Mouse (Mus musculus) lung, postnatal 10 days (tissue): ENCODE results near the gene Babam2.
"Not testable (repeated sequence)": the region's sequence is repeated elsewhere in the genome, so short reads cannot be mapped to it uniquely, and the experiment has no call there.

ENCODE experiments used
- DNase-seq: peaks from one replicate; pipeline ENCODE4 v3.0.0; 2021

Gene Babam2

DNA sequence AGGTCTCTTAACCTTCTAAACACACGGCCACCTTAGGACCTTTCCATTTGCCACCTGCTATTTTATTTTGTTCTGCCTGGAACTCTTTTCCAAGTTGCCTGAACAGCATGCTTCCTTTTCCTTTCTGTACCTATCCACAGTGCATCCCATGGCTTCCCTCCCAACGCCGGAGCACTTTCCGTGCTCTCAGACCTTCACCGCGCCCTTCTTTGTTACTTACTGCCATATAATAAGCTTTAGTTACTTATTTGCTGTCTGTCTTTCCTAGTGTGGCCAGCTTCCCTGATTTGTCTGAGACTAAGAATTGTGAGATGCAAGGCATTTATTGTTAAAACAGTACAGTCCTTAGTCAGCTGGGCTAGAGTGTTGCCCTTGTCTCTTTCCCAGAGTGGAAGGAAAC is 94.9 kb downstream of the Babam2 start:
- DNase-seq, result no peak

GRCm38 (mm10) chr5:31792863-31793262 is 95.4 kb downstream of the Babam2 start:
- DNase-seq, result peak; percentile 17

DNA sequence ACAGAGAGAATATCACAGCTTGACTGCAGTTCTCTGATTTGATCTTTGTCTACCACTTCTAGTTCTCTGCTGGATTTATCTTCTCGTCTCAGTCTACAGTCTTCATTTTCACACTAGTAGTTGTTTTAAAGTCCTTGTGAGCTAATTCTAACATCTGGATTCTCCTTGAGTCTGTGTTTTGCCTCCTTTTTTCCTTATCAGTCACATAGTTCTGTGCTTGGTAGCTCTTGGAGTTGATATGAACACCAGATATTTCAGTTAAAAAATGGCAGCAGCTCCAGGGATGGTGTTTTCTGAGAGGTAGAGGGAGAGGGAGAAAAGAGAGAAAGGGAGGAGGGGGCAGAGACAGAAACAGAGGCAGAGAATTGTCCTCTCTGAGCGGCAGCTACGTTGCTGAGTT is 97.9 kb downstream of the Babam2 start:
- DNase-seq, result no peak

DNA sequence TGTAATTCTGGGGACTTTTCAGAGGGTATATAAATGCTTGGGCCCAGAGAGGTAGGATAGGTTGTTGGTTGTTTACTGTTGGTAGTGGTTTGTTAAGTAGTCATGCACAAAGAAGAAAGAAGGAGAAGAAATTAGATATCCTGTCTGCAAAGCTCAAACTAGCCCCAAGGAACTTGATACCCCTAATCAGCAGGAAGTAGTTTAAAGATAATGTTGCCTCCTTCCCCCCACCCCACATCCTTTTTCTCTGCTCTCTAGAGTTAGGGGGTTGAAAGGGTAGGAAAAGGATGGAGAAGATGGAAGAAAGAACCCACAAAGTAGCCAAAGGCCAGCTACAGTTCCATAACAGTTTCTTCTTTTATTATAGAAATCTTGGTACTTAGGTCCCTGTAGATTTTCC is 99.5 kb downstream of the Babam2 start:
- no peak for DNase-seq

GRCm38 (mm10) chr5:31804211-31804610 is 106.7 kb downstream of the Babam2 start:
- DNase-seq, result not testable (repeated sequence)

DNA sequence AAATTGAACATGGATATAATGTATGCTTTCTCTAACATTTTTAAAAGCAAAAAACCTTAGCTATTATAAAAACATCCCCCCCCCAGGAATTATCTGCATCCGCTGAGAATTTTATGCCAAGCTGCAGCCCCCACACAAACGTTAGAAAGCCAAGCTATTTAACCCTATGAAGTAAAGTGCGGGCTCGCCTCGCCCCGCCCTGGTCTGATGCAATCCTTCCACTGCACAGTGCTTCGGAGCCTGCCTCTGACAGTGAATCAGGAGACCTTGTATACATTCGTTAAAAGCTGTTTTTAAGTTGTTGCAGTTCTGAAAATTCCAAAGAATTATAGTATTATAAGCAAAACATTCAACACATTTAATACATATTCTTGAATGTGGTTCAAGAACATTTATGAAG is 107.3 kb downstream of the Babam2 start:
- DNase-seq, result no peak

GRCm38 (mm10) chr5:31807312-31807711 is 109.8 kb downstream of the Babam2 start:
- DNase-seq, result no peak

DNA sequence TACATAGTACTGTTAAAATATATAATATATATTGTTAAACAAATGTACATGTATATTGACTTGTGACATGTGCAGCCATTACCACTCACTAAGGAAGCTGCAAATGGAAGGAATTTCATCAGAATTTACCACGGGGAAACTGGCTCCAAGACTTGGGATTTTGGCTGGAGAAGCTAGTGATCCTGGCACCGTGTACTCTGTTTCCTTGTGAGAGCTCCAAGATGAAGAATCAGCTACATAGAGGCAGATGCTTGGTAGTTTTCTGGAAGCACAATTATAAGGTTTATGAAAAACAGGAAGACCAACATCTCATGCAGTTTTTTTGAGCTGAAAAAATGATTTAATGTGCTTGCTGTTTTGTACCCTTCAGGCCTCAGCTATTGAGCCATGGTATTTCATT is 110.8 kb downstream of the Babam2 start:
- DNase-seq, result no peak

- DNase-seq, result peak; percentile 10
Observed at GRCm38 (mm10) chr5:31810796-31811662, 113.5 kb downstream of the Babam2 start.

GRCm38 (mm10) chr5:31811663-31812001 is 114.1 kb downstream of the Babam2 start:
- no peak for DNase-seq

- no peak for DNase-seq
Observed at GRCm38 (mm10) chr5:31813156-31813675, 115.7 kb downstream of the Babam2 start.

DNA sequence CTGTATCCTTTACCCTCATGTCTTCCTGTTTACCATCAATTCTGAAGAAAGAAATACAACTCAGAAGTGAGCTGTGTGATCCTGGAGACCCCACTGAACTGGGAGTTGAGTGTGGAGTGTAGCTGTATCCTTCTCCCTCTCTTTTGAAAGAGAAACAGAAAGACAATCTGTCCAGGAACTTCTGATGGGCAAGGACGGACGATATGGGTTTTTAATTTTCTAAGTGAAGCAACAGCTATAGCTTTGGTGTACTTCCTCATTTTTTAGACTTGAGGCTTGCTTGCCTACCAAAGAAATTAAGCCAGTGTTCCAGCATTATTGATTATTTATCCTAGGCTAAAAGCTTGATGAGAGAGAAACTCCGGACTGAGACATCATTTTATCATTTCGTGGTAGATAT is 116.6 kb downstream of the Babam2 start:
- no peak for DNase-seq

GRCm38 (mm10) chr5:31815129-31815528 is 117.6 kb downstream of the Babam2 start:
- DNase-seq, result peak; percentile 23

- DNase-seq, result no peak
Observed at GRCm38 (mm10) chr5:31816082-31816481, 118.6 kb downstream of the Babam2 start.

GRCm38 (mm10) chr5:31820801-31821200 is 123.3 kb downstream of the Babam2 start:
- DNase-seq, result no peak

- DNase-seq, result no peak
Observed at GRCm38 (mm10) chr5:31821204-31821603, 123.7 kb downstream of the Babam2 start.

- no peak for DNase-seq
Observed at GRCm38 (mm10) chr5:31823673-31824072, 126.2 kb downstream of the Babam2 start.

DNA sequence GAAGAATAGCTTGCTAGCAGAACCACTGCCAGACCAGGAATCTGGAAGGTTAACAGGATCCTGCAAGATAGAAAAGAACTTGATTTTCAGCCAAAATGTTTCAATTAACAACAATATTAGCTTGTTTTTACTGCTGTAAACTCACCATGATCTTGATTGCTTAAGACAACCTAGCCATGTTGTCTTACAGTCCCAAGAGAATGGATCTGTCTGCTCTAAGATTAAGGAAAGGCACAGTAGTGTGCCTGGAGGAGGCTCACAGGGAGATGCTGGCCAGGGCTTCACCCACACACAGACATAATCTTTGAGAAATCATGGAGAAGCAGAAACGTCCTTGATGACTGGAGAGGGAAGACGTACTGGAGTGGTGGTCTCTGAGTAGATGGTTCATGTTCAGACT is 126.6 kb downstream of the Babam2 start:
- no peak for DNase-seq

- no peak for DNase-seq
Observed at GRCm38 (mm10) chr5:31827304-31827703, 129.8 kb downstream of the Babam2 start.

GRCm38 (mm10) chr5:31827896-31828295 is 130.4 kb downstream of the Babam2 start:
- DNase-seq, result no peak

DNA sequence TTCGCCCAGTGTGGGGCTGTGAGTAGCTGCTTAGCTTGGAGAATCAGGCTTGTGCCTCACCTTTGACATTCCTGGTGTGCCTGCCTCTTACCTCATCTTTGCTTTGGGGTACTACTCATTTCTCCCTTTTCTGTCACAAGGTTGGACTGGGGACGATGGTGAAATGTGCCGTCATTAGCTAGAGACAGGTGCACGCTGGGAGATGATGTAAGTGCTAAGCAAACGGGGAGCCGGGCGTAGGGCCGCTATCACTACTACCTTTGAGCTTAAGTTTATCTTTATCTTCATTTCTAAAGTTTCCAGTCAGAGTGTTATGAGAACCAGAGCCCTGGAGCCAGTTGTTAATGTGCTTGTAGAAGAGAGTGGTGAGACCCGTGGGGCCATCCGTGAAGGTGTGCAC is 131.3 kb downstream of the Babam2 start:
- DNase-seq, result no peak

DNA sequence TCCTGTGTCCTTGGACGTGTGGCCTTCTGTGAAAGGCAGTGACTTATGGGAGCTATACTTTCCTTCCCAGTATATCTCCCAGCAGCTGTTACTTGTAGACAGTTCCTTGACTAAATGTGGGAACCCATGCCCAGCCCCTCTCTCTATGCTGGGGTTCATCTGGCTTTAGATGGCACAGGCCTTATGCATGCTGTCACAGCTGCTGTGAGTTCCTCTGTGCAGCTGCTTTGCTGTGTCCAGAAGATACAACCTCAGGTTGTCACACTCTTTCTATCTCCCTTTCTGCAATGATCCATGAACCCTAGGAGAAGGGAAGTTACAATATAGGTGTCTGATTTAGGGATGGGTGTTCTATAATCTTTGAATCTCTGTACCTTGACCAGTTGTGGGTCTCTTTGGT is 132.1 kb downstream of the Babam2 start:
- no peak for DNase-seq

DNA sequence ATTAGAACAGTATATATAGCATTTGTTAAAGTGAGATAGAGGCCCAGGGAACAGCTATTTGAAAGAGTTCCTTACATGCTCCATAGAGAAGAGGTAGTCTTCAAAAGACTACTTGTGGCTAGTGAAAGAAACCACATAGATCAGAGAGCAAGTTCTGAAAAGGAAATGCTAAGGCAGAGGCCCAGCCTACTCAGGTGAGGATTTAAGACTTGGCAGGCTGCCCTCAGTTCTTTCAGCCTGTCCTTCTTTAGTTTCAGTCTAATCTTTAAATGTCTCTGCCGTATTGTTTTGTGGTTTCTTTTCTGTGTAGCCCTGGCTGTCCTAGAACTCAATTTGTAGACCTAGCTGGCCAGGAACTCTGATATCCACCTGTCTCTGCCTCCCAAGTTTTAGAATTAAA is 134.1 kb downstream of the Babam2 start:
- DNase-seq, result no peak

GRCm38 (mm10) chr5:31835691-31836090 is 138.2 kb downstream of the Babam2 start:
- DNase-seq, result no peak

- no peak for DNase-seq
Observed at GRCm38 (mm10) chr5:31839973-31840372, 142.5 kb downstream of the Babam2 start.
